Mouse (Mus musculus): ENCODE measurements around the gene Ostf1. TPM values are rescaled to one million over a fixed set of nuclear protein-coding genes. Genes with fewer than 3 reads are reported as not detected.

Gene Ostf1
- total RNA-seq, 2 experiments from 2014 or later = 38.5 to 44.0 TPM

DNA sequence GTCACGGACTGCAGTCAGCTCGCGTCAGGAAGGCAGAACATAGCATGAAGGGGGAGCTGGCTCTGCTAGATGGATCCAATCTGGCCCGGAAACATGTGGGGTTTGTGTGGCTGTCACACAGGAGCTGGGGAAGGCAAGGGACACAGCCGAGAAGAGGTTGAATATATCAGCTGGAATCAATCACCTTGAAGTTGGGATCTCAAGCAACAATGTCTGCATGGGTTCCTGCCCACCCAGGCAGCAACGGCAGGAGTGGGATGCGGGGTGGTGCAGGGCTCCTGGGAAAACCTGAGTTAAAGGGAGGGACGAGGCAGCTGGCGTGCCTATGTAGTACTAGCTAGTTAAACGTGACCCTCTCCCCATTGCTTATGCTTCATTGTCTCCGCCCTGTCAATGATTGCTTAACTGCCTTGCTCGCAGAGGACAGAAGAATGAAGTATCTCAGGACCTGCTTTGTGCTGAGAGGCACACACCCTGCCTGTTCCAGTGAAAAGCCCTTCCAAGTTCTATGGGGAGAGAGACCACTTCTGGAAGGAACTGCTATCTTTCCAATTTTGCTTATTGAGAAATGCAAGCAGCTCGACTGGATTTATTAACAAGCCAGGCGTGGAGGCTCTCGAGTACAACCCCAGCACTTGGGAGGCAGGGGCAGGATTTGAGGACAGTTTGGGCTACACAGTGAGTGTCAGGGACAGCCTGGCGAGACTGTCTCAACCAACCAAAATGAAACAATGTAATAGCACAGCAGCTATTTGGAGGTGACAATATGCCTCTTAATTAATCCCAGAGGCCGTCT, 53.2 kb downstream of the Ostf1 start:
- ATAC-seq (replicated peaks; ENCODE audit: low FRiP score, poor library complexity, severe bottlenecking) = no peak

DNA sequence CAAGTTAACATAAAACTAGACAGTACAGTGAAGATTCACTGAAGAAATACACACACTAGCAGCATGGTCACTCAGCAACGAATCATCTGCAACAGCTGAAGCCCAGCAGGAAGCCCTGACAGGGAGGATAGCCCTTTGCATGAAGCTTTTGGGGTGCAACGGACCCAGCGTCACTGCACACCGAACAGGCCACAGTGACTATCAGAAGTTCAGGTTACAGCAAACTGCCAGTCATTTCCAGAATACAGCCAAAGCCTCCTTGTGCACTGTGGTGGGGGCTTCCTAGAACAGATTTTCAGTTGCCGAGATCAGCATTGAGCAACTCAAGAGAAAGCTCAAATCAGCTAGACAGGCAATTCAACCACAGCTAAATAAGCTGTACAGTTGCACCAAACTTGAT, 54.3 kb downstream of the Ostf1 start:
- no peak for ATAC-seq (replicated peaks; ENCODE audit: low FRiP score, poor library complexity, severe bottlenecking)

DNA sequence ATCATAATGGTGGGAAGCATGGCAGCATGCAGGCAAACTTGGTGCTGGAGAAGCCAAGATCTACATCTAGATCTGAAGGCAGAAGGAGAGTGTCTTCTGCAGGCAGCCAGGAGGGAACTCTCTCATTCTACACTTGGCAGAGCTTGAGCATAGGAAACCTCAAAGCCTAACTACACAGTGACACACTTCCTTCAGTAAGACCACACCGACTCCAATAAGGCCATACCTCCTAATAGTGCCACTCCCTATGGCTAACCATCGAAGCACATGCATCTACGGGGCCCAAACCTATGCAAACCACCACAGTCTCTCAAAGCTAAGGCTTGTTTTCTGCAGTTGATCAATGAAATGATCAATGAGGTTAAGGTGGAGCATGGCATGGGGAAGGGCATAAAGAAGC, 55.7 kb downstream of the Ostf1 start:
- no peak for ATAC-seq (replicated peaks; ENCODE audit: low FRiP score, poor library complexity, severe bottlenecking)

DNA sequence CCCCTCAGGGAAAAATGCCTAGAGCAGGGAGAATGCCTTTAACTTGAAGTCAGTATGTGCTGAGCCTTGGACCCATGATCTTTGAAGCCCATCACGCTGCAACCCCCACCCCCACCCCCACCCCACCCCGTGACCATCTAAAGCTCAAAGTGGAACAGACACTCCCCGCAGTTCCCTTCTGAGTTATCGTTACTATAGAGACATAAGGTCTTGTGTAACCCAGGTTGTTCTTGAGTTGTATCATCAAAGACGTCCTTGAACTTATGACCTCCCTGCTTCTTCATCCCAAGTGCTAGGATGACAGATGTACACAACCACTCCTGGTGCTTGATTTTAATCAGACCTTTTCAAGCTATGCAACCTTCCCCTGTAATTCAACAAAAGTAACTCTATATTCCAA, 57.7 kb downstream of the Ostf1 start:
- no peak for ATAC-seq (replicated peaks; ENCODE audit: low FRiP score, poor library complexity, severe bottlenecking)

DNA sequence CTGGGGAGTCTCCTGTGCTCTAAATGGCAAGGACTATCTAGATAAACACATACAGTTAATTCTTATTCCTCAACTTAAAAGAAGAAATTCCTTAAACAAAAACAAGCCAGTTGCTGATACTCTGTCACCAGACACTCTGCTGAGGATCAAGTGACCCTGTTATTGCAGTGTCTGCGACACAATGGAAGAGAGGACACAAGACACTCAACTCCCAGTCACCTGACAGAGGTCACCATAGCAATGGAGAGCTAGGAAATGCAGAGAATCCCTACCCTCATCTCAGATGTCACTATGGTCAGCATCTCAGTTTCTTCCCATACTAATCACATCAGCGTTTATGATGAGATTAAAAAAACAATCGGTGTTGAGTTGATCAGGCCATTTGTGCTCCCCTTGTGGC, 58.2 kb downstream of the Ostf1 start:
- no peak for ATAC-seq (replicated peaks; ENCODE audit: low FRiP score, poor library complexity, severe bottlenecking)

DNA sequence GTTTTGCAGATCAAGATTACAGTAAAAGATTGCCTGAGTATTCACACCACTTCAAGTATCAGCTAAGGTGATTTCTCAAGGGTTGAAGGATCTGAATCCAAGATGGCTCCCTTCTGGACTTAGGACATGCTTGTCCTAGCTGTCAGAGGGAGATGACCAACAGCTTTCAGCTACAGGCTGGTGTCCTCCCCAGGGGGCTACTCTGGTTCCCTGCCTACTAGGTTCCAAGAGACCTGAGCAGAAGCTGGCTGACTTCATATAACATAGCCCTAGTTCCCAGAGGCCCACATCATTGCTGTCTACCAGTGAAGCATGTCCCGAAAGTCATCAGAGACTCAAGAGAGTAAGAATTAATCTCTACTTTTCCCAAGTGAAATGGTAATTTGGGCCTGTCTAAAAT, 62.1 kb downstream of the Ostf1 start:
- ATAC-seq (replicated peaks; ENCODE audit: low FRiP score, poor library complexity, severe bottlenecking) = no peak

DNA sequence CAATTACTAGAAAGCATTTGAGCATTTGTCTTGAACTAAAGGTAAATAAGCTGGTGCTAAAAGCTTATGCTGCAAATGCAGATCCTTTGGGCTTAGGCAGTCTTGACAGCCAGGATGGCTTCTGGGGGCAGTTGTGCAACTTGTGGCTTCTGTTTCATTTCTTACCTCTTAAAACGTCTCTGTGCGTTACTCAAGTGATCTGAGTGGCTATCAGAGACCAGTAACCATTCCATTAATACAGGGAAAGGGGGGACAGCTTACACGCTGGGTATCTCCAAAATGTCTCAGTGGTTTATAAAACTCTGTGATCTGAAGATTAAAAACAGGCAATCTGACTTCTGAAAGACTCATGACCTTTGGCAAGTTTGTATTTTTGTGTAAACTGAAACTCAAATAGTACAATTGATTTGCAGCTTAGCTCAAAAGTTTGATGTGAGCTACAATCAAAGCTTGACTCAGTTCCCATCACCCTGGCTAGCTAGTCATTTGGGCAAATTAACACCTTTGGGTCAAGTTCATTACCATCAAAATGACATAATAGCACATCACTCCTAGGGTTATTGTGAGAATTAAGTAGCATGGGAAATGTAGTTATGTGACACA, 62.7 kb downstream of the Ostf1 start:
- ATAC-seq (replicated peaks; ENCODE audit: low FRiP score, poor library complexity, severe bottlenecking) = no peak

DNA sequence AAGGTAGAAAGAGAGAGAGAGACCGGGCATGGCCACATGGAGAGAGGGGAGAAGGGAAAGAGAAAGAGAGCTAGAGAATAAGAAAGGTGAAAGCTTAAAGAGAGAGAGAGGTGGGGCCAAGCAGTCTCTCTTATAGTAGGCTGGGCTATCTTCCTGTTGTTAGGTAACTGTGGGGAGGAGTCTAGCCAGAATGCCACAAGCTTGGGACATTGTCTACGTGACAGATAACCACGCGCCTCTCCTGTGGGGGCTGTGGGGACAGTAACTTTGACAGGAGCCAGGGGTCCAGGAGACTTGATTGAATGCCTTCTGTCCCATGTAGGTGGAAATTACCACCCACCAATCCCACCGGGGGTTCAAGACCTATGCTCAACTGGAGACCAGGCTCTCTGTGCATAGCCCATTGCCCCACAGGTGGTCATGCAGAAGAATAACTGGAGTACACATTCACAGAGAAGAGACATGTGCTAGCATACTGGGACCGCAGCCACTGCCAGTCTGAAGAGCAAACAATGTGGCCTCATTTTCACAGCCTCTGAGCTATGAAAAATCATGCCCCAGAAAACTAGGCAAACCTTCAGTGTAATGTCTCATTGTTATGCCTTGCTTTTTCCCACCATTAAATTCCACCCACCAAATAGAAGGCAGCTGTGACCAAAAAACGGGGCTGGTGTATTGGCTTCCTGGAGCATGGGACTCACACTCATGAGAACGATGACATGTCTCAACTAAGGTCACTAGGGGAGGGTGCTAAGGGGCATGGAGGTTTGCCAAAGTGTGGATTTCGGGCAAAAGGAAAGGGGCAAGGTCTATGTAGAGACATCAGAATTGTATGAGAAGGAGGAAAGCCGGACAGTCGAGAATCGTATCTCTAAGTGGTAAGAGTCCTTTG, 63.4 kb downstream of the Ostf1 start:
- no peak for ATAC-seq (replicated peaks; ENCODE audit: low FRiP score, poor library complexity, severe bottlenecking)

DNA sequence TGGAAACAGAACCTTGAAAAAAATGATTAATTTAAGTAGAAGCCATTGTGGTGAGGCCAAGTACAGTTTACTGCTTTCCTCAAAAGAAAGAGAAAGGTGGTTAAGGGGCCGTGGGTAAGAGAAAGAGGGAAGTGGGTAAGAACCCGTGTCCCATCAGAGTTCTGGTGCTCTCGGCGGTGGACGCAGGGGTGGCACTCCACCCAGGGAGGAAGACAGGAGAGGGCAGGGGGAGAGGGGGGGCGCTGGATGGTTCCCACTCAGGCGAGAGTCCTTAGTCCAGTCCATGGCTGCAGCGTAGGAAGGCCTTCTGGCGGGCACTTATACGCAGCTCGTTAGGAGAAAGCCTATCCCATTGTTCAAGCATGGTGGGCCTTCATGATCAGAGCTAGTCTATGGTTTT, 64.1 kb downstream of the Ostf1 start:
- no peak for ATAC-seq (replicated peaks; ENCODE audit: low FRiP score, poor library complexity, severe bottlenecking)

DNA sequence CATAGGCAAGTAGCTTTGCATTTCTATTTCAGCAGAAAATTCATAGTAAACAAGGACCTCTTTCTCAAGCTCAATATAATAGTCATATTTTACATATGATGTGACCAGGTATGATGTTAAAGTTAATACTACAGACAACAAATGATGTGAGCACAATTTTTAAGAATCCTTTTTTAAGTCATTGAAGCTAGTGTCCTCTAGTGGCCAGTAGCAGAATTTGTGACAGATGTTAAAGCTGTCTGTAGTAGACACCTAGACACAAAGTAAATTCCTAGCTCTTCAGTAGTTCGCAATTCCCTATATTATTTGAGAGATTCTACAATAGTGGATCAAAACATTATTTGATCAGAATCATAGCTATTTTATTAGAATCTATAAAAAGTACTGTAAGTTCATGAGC, 73.9 kb downstream of the Ostf1 start:
- no peak for ATAC-seq (replicated peaks; ENCODE audit: low FRiP score, poor library complexity, severe bottlenecking)

DNA sequence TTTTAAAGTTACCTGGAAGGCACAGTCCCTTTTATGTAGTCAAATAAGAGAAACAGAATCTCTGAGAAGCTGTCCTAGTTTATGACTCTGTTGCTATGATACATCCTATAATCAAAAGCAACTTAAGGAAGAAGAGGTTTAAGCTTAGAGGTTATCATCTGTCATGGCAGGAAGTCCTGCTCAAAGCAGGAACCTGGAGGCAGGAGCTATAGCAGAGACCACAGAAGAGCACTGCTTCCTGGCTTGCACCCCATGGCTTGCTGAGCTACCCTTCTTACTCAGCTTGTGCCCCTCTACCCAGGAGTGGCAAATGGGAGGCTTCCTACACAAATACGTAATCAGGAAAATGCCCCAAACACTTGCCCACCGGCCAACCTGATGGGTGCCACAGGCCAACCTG, 76.0 kb downstream of the Ostf1 start:
- no peak for ATAC-seq (replicated peaks; ENCODE audit: low FRiP score, poor library complexity, severe bottlenecking)

DNA sequence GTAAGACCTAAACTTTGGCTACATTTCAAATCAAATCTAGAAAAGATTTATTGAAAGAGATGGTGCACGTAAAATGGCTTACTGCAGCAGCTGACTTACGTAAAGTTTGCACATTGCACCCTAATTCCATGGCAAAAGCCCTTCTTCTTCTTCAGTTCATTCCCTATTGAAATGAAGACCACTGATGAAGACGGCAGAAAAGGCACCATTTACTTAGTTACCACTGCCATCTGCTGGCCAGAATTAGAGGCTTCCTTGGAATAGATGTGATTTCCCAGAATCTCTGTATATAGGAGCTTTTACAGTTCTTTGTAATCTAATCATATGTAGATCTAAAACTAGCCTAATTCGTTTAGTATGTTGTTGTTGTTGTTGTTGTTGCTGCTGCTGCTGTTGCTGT, 83.0 kb downstream of the Ostf1 start:
- no peak for ATAC-seq (replicated peaks; ENCODE audit: low FRiP score, poor library complexity, severe bottlenecking)

Other genes starting within 250 kb of the Ostf1 start
- 6.5 TPM in 1 of 2 replicates, not detected in the other for gene Nmrk1, start 127 bp upstream of the Ostf1 start, total RNA-seq (2015; ENCODE audit: low replicate concordance)
- gene Nmrk1, start 127 bp upstream of the Ostf1 start, total RNA-seq (2017; ENCODE audit: low replicate concordance) = 6.3 TPM in 1 of 2 replicates, not detected in the other
- gene Carnmt1, start 38.9 kb upstream of the Ostf1 start, total RNA-seq (2015; ENCODE audit: low replicate concordance) = 19.8 and 20.5 TPM in 2 replicates
- 10.7 and 19.8 TPM in 2 replicates for gene Carnmt1, start 38.9 kb upstream of the Ostf1 start, total RNA-seq (2017; ENCODE audit: low replicate concordance)
- 119 and 134 TPM in 2 replicates for gene D030056L22Rik, start 81.4 kb upstream of the Ostf1 start, total RNA-seq (2015; ENCODE audit: low replicate concordance)
- gene D030056L22Rik, start 81.4 kb upstream of the Ostf1 start, total RNA-seq (2017; ENCODE audit: low replicate concordance) = 35.3 and 67.6 TPM in 2 replicates
- gene Trpm6, start 118.2 kb upstream of the Ostf1 start, total RNA-seq (2015; ENCODE audit: low replicate concordance) = 5.4 TPM in 1 of 2 replicates, not detected in the other
- not detected in 2 replicates for gene Trpm6, start 118.2 kb upstream of the Ostf1 start, total RNA-seq (2017; ENCODE audit: low replicate concordance)

Data from erythroid progenitor cell, adult 5-6 weeks (primary cell).